Mouse (Mus musculus): ENCODE results near the gene Tpst1.

DNA sequence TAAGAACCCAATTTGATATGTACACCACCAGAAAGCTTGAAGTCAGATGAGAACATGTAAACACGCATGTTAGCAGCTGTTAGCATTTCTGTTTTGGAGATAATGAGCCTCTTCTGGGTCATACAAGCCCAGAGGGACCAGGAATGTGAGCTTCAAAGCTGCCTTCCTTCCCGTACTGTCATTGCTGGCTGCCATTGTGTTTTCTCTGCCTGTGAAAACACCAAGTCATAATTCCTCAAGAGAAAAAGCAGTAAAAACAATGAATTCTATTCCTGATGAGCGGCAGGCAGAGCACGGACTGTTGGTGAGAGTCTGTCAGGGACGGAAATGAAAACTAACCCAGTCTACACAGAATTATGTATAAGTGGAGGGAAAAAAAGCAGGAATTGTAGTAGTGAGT lies 51.1 kb downstream of the Tpst1 start:
- no peak for TF ChIP-seq GATA1 (IDR thresholded peaks at IDR 0.05; ENCODE audit: borderline replicate concordance, low read length)
- TF ChIP-seq FLI1 (IDR thresholded peaks at IDR 0.05; ENCODE audit: low read length) = no peak
